Mouse (Mus musculus) heart, postnatal 0 days (tissue): Measurements from ENCODE around the gene Misp.

Source experiments
- CTCF ChIP-seq: IDR thresholded peaks from 2 replicates; pipeline ENCODE4 v1.5.1; 2016; ENCODE audit warnings: antibody characterized with exemption, control low read depth, low read depth
- EP300 ChIP-seq: IDR thresholded peaks from 2 replicates; pipeline ENCODE4 v1.6.1; 2016; ENCODE audit warnings: antibody characterized with exemption, low read depth

DNA sequence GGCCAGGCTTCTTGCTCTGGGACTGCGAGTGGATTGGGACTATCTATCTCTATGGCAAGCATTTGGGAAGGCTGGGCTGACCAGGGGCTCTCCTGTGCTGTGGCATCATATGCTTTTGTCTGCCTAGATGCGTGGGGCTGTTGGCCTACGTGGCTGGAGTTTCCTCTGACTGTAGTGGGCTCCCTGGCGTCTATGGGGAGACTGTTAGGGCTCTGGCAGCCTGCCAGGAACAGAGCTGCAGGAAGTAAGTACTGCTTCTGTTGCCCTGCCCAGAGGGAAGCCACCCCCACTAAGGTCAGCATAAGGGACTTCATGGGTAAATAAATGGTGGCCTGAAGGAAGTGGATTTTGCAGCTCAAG lies 36.6 kb downstream of the Misp start:
- no peak for TF ChIP-seq CTCF
- 0 out of 2 replicates have a peak, but pooled peaks have one; percentile 2 for TF ChIP-seq EP300
